Mouse (Mus musculus): ENCODE results near the gene Ovch2.
"Not testable (repeated sequence)": the region's sequence is repeated elsewhere in the genome, so short reads cannot be mapped to it uniquely, and the experiment has no call there.

Ovch2 gene

GRCm38 (mm10) chr7:107801108-107801507 is at the start of gene Ovch2:
Gene Ovch2 (minus strand): TSS chr7:107801208.
- no peak for DNase-seq

DNA sequence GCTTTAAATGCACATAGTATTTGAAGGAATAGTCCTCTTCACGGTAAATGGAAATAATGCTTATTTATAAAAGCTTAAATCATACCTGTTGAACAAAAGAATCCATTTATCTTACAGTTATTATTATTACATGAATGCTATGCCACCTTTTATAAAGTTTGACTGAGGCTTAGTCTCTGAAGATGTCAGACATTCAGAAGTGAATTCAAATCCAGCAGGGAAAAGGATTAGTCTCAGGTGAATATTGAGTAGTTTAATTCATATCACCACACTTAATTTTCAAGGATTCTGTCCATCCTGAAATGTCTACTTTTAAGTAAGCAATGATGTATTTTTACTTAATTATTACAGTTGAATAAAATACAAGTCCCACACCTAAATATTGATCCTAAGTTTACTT is 46.4 kb upstream of the Ovch2 start, which contains the start of gene Olfr470:
Gene Olfr470 (minus strand): TSS at position 101 of the 400 bp plus-strand sequence.
- DNase-seq: not testable (repeated sequence)

GRCm38 (mm10) chr7:107841719-107842118 is 40.7 kb upstream of the Ovch2 start:
- no peak for DNase-seq

- not testable (repeated sequence) for DNase-seq
Observed at GRCm38 (mm10) chr7:107825441-107825840, 24.4 kb upstream of the Ovch2 start, which contains the start of gene Olfr469. Gene Olfr469 (minus strand): TSS chr7:107825541.

DNA sequence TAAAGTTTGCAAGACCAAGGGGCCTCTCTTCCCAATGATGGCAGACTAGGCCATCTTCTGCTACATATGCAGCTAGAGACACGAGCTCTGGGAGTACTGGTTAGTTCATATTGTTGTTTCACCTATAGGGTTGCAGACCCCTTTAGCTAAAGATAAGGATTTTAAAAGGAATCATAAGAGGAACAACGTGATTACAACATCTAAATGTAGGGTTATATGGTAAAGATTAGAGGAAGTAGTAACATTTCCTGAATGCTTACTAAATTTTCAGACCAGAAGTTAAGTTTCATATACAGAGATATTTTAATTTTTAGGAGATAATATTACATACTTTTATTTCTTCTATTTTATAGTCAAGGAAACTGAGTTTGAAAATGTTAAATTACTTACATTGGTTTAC is 22.9 kb upstream of the Ovch2 start:
- DNase-seq: not testable (repeated sequence)

- no peak for DNase-seq
Observed at GRCm38 (mm10) chr7:107819442-107819841, 18.4 kb upstream of the Ovch2 start.

DNA sequence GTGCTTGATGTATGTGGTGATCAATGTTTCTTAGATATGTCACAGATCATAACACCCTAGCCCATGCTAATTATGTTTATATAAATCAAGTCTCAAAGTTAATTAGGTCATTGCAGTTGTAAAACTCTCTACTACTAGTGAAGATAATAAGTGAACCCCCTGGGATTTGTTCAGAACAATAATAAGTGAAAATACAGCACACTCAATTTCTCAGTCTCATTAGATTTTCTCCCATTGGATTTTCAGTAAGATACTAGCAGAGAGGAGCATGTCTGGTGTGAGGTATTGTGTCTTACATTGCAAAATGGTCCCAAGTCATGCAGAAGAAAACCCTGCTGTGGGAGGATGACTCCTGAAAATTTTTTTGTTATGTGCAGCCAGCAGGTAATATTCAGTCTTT is 11.0 kb upstream of the Ovch2 start, which contains the start of gene Olfr467:
Gene Olfr467 (plus strand): TSS at position 301 of the 400 bp plus-strand sequence.
- DNase-seq: no peak

- no peak for DNase-seq
Observed at GRCm38 (mm10) chr7:107802138-107802537, 1.1 kb upstream of the Ovch2 start.

DNA sequence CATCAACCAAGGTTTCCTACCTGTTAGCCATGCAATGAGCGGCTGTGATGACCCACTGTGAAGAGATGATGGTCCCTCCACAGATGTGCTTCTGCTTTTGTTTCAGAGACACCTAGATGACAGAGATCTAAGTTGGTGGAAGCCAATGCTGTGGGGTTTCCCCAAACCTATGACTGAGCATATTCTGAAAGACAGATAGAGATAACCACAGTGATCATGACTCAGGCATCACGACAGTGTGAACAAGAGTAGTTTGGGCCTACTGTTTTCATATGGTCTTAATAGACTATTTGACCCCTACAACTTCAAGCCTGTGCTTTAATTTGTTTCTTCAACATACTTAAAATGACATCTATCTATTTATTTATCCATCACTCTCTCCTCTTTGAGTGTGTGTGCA is 4.5 kb downstream of the Ovch2 start:
- DNase-seq: no peak

DNA sequence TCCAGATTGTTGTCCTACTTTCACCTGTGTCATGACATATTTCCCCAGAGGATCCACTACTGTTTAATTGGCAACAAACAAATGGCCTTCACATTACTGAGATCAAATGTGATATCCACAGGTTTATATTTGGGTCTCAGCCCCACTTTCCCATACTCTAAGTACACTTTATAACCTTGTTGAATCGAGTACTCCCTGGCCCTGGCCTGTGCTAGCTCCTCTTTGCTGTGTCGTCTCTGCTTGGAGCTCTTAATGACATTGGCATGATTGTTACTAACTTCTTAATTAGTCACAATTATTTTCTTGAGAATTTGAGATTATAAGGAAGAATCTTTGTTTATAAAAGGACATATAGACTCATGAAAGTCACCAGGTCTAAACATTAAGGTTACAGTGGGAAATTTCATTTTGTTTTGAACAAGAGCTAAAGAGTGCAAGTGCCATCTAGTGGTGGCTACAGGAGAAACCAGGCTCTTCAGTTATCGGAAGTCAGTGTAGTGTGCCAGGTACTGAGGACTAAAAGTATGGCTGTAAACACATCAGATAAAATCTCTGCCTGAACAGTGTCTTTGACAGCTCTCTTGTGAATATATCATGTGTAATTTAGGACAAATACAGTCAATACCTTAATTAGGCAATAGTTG is 12.9 kb downstream of the Ovch2 start:
- peak; percentile 15 for DNase-seq

DNA sequence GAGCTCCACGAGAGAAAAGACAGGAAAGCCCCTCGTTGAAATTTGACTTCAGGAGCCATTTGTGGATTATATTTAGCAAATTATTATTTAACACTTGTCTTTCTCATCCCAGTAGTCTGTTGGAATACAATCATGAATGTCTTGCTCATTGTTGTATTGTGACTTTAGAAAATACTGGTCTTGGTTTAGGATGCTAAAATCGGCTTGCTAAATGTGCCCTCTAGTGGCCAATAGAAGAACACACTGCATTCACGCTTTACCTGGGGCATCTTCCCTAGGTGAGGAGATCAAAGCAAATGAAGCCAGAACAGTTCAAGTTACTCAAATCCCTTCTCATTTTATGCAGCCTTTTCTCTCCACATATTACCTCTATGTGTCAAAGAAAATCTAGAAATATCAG is 21.4 kb downstream of the Ovch2 start:
- DNase-seq: peak; percentile 5

GRCm38 (mm10) chr7:107778216-107778615 is 22.8 kb downstream of the Ovch2 start:
- no peak for DNase-seq

- DNase-seq: no peak
Observed at GRCm38 (mm10) chr7:107770812-107771211, 30.2 kb downstream of the Ovch2 start.

DNA sequence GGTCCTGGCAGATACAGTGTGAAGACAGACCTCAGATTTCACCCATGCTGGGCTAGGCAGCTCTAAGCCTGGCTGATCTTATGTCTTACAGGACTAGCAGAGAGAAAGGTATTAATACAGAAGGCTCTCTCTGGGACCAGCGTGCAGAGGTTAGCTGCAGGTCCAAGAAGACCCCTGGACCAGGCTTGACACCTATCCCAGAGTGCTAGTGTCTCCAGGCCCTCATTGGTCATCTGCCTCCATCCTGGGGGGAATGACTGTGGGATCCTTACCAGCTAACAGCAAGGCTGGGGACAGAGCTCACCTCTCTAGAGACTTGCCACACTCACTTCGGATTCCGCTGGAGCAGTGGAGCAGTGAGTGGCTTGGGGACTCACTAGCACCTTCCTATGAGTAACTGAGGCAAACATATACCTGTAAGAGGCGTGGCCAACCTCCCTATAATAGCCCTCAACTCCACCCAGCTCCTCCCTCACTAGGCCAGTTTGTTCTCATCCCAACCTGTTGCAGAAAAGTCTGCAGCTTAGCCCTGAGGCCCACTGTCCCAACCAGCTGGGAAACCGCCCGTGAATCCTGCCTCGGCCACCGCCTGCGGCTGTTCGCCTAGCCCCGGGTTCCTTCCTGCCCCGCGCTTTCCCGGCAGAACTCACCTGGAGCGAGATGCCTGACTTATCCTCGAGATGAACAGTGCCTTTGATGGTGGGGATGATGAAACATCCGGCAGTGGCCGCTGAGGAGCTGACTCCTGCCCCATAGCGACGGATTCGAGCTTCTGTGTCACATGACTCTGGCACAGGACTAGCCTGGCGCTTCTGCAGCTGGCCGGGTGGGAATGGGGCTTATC is 43.5 kb downstream of the Ovch2 start, which contains the start of gene Cyb5r2:
Gene Cyb5r2 (minus strand): TSS at position 725 of the 844 bp plus-strand sequence.
- DNase-seq: peak; percentile 17

DNA sequence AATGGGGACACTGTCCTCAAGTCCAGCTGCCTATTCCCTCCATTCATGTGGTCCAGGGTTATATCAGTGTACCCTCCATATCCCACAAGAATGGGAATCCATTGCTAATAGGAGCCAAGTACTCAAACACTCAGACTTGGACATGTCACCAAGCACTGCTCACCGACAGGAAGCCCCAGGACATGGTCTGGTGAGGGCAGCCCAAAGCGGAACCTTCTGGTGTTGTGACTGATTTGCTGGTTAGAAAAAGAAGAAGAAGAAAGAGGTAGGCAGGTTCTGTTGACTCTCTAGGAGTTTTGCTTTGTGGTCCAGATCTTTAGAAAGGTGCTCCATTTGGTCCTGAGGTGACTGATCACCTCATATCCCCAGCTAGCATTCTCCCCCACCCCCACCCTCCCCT is 44.3 kb downstream of the Ovch2 start:
- DNase-seq: no peak

- DNase-seq: no peak
Observed at GRCm38 (mm10) chr7:107755905-107756304, 45.1 kb downstream of the Ovch2 start.

DNA sequence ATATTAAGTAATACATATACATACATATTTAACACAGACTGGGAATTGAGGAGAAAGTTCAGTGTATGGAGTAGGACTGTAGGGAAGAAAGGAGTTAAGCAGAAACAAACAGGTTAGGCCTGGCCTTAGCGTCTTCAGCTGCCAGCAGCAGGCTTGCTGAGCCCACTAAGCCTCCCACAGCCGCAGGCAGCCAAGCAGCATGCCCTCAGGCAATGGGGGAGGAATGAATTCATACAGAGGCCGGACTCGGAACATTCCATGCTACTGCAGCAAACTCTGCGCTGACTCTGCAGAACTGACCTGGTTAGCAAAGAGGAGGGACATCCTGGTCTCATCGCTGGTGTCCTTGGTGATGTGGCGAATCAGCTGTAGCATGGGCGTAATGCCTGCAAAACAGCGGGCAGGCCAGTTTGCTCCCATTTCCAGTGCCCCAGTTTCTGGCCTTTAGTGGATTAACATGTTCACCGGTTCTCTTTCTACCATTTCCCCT is 48.9 kb downstream of the Ovch2 start:
- no peak for DNase-seq

DNA sequence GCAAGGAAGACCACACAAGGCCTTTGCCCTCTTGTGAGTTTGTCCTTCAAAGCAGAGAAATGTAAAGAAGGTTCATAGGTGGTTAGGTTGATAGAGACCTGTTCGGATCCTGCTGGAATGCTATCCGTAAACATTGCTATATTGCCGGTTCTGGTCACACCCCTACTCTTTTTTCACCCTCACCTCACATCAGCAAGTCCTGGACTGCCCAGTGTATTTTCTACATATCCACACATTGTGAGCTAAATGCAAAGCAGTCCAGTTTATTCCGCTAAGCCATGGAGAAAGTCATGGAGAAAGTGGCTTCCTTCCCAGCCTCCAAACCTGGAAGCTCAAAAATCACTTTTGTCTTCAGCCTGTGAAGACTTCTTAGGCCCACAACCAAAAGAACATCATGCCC is 51.3 kb downstream of the Ovch2 start:
- no peak for DNase-seq

GRCm38 (mm10) chr7:107749270-107749669 is 51.7 kb downstream of the Ovch2 start:
- peak; percentile 45 for DNase-seq

GRCm38 (mm10) chr7:107747954-107748353 is 53.1 kb downstream of the Ovch2 start:
- DNase-seq: peak; percentile 50

- no peak for DNase-seq
Observed at GRCm38 (mm10) chr7:107747476-107747875, 53.5 kb downstream of the Ovch2 start.

- no peak for DNase-seq
Observed at GRCm38 (mm10) chr7:107746036-107746435, 55.0 kb downstream of the Ovch2 start.

DNA sequence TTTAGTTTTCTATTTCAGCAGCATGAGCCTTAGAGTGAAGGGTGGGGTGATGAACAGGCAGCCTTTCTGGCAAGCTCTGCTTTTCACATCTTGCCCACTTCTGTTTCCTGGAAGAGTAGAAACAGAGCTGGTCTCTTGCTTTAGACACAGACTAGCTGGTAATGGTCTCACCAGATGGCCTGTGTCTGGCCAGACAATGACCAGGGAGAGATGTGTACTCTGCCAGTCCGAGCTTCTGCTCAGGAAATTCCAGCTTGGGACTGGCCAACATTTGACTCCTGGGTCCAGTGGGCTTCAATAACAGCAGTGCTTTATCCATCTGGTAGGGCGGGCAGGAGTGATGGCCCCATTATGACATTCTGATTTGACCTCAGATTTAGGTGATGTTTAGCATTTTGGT is 55.9 kb downstream of the Ovch2 start:
- DNase-seq: no peak

DNA sequence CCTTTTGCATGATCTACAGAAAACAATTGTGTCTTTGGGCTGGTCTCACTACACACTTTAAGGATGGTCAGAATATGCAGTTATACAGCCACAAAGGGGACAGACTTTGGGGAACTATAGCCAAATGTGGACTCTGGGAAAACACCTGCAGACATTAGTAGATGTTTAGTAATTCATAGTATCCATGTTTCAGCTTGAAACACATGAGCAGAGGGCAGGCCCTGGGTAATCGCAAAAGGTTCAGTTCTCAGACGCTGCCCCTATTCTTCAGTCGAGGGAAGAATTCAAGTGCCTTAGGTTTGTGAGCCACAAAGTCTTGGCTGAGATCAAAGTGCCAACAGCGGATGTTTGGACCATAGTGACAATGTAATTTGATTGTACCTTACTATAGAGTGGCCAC is 56.6 kb downstream of the Ovch2 start:
- no peak for DNase-seq
